Mouse (Mus musculus): Measurements from ENCODE around the gene Haao. TPM values are rescaled to one million over a fixed set of nuclear protein-coding genes. Genes with fewer than 3 reads are reported as not detected.

Haao gene
- 30.9 and 33.2 TPM in 2 replicates for total RNA-seq (2017)

DNA sequence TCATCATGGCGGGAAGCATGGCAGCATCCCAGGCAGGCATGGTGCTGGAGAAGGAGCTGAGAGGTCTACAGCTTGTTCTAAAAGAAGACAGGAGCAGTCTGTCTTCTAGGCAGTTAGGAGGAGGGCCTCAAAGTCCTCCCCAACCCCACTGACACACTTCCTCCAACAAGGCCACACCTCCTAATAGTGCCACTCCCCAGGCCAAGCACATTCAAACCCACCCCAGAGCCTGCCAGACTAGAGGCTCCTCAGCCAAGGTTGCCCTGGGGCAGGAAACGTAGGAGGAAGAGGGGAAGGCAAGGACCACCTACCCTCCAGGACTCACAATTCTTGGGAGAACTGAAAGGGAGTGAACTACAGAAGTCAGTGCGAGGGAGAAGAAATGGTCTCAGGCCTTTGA is at the start of gene Haao:
TSS of gene Haao (minus strand) at position 149 of the 400 bp plus-strand sequence.
- peak; percentile 33 for ATAC-seq (replicated peaks in 1 of 2; ENCODE audit: insufficient read depth in 1 of 2, low FRiP score in 2 of 2, low TSS enrichment in 1 of 2, low read depth in 1 of 2, poor library complexity in 2 of 2, severe bottlenecking in 2 of 2)

DNA sequence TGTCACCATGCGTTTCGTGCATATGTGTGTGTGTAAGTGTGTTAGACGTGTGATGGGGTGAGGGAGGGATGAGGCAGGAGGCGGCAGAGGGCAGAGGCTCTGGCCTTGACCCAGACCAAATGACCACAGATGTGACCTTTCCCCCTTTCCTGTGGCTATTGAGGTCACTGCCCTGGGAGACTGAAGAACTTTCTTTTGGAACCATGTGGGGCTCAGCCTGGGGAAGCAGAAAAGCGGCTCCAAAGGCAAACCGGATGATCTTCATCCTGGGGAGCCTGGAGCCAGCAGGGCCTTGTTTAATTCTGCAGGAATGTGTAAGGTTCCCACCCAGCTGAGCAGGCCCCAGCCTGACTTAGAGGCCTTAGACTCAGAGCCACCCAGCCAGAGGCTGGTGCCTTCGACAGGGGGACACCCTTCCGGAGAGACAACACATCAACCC is 49.6 kb upstream of the Haao start:
- ATAC-seq (replicated peaks in 1 of 2; ENCODE audit: insufficient read depth in 1 of 2, low FRiP score in 2 of 2, low TSS enrichment in 1 of 2, low read depth in 1 of 2, poor library complexity in 2 of 2, severe bottlenecking in 2 of 2) = no peak

DNA sequence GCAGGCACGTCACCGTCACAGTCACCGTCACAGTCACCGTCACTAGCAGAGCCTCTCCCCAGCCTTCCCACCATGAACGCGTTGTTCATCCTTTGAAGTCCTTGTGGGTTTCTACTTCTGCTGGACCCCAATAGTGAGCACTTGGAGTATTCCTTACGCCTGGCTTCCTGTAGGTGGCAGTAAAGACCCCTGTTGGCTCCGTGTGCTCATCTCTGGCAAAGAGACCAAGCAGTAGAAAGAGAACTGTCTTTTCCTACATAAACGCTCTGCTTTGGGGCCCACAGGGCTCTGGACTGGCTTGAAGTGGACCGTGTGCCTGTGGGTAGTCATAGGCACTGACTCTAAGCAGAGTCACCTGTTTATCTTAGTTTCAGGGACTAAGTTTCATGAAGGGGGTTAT is 49.0 kb upstream of the Haao start:
- ATAC-seq (replicated peaks in 1 of 2; ENCODE audit: insufficient read depth in 1 of 2, low FRiP score in 2 of 2, low TSS enrichment in 1 of 2, low read depth in 1 of 2, poor library complexity in 2 of 2, severe bottlenecking in 2 of 2) = peak; percentile 61 to 68

DNA sequence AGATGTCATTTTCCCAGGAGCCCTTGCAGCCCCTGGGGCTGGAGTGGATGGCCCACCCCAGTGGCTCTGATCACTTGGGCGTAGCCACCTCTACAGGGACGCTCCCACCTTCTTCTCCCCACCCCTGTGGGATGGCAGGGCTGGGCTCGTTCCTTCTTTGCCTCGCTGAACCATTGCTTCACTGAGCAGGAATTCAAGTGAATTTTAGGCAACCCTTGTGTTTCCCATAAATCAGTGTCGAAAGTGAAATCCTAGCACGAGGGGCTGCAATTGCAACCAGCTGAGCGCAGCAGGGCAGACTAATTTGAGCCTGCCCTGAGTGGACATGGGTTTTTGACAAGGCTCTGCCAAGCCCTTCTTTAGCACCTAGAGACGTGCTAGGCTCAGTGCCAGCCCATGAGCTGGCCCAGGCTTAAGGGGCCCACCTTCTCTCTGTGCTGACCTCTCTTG is 47.6 kb upstream of the Haao start:
- no peak for ATAC-seq (replicated peaks in 1 of 2; ENCODE audit: insufficient read depth in 1 of 2, low FRiP score in 2 of 2, low TSS enrichment in 1 of 2, low read depth in 1 of 2, poor library complexity in 2 of 2, severe bottlenecking in 2 of 2)

DNA sequence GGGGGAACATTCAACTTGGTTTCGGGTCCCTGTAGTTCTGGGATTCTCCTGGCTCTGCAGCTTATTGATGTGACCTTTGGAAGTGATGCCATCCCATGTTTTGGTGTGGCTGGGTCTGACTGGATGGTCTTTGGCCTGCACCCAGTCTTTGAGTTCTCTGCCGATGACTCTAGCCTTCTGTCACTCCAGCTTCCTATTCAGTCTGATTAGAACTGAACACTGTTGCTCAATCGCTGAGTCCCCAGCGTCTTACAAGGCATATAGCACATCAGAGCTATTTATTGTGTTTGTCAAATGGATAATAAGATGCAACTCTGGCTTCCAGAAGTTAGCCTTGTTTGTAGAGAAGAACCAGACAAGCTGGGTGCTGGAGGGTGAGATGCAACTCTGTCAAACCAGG is 45.4 kb upstream of the Haao start:
- no peak for ATAC-seq (replicated peaks in 1 of 2; ENCODE audit: insufficient read depth in 1 of 2, low FRiP score in 2 of 2, low TSS enrichment in 1 of 2, low read depth in 1 of 2, poor library complexity in 2 of 2, severe bottlenecking in 2 of 2)

DNA sequence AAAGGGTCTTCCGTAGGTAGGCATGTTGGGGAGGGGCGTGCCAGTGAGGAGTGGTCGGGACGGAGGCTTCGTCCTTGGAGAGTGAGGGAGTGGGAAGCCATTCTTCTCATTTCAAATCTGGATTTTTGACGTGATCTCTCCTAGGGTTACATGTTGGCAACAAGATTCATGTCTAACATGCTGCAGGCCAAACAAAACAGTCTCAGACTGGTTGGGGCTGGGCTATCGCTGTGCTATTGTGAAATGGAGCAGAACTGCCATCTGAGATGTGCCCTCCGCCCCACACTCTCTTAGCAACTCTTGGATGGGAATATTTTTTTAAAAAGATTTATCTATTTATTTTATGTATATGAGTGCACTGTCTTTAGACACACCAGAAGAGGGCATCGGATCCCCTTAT is 44.1 kb upstream of the Haao start:
- ATAC-seq (replicated peaks in 1 of 2; ENCODE audit: insufficient read depth in 1 of 2, low FRiP score in 2 of 2, low TSS enrichment in 1 of 2, low read depth in 1 of 2, poor library complexity in 2 of 2, severe bottlenecking in 2 of 2) = no peak

DNA sequence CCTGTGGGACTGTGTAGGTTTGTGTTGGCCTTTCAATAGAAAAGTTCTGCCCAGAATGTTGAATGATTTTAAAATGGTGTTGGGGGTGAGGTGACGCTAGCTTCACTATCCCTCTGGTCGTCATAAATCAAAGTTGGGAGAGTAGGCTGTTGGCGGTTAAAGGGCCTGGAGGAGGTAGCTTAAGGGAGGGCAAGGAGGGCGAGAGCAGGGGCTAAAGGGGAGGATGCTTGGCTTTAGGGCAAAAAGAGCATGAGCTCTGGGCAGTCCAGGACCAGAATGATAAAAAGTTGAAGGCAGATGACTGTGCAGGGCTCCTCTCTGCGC is 42.6 kb upstream of the Haao start:
- no peak for ATAC-seq (replicated peaks in 1 of 2; ENCODE audit: insufficient read depth in 1 of 2, low FRiP score in 2 of 2, low TSS enrichment in 1 of 2, low read depth in 1 of 2, poor library complexity in 2 of 2, severe bottlenecking in 2 of 2)

DNA sequence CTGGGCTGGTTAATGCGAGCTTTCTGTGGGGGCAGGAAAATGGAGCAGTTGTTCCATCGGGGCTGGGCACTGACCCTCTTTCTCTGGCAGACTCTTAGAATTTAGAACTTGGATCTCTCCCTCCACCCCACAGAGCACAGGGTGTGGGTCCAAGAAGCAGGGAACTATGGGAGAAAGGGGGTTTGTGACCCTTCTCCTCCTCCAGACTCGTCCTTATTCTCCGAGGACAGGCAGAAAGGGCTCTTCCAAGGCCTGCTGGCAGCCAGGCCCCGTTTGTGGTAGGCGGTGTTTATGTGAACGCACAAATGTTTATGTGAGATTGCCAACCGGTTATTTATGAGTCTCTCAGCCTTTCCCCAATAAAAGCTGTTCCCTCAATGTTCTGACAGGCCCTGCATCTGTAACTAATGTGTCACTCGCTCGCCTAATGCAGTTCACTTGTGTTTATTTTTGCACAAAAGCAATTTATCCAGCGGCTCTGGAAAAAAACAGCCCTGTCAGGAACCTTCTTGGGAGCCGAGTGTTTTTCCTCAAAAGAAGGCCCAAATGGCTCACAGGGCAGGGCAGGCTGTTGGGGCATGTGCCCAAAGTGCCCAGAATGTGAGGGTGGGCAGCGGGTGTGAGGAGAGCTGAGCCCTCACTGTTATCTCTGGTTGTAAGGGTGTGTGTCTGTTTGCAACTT is 42.1 kb upstream of the Haao start:
- ATAC-seq (replicated peaks in 1 of 2; ENCODE audit: insufficient read depth in 1 of 2, low FRiP score in 2 of 2, low TSS enrichment in 1 of 2, low read depth in 1 of 2, poor library complexity in 2 of 2, severe bottlenecking in 2 of 2) = no peak

DNA sequence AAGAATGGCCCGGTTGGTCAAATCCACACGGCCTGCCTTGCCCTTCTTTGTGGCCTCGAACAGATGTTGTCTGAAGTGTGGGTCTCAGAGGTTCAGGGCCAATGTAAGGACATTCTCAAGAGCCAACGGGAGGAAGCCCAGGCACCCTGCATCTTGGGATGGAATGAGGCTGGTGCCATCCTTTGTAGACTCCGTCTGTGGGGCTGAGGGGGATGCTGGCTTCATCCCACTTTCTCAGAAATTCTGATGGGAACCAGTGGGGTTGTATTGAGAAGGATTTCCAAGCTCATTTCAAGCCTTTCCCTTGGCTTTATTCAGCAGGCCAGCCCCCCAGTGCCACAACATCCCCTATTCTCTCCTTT is 41.5 kb upstream of the Haao start:
- ATAC-seq (replicated peaks in 1 of 2; ENCODE audit: insufficient read depth in 1 of 2, low FRiP score in 2 of 2, low TSS enrichment in 1 of 2, low read depth in 1 of 2, poor library complexity in 2 of 2, severe bottlenecking in 2 of 2) = no peak

DNA sequence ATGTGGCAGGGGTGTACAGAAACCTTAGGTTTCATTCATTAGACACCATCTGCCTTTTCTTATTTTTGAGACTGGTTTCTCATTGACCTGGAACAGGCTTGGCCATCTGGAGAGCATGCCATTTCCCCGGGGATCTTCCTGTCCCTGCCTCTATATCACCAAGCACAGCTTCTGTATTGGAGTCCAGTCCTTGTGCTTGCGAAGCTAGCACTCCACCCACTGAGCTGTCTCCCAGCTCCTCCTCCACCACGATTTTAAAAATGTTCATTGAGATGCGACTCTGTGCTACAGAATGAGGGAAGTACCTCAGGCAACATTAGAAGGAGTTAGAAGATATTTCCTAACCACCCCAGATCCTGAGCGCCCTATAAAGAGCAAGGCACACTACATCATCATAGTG is 39.5 kb upstream of the Haao start:
- no peak for ATAC-seq (replicated peaks in 1 of 2; ENCODE audit: insufficient read depth in 1 of 2, low FRiP score in 2 of 2, low TSS enrichment in 1 of 2, low read depth in 1 of 2, poor library complexity in 2 of 2, severe bottlenecking in 2 of 2)

DNA sequence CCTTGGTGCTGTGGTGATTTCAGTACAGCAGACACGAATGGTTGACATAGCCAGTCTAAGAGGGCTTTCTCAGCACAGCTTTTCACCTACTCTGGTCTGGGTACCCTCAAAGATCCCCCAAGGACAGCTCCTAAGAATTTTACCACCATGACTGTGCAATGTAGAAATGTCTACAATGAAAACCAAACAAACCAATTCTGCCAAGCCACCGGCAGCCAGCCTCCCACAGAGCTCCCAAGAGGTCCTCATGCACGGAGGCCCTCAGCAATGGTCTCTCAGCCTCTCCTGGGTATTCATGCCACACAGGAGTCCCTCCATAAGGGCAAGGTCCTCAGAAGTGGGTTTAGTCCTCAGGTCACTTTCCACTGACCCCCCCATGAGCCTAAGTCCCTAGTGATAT is 38.6 kb upstream of the Haao start:
- ATAC-seq (replicated peaks in 1 of 2; ENCODE audit: insufficient read depth in 1 of 2, low FRiP score in 2 of 2, low TSS enrichment in 1 of 2, low read depth in 1 of 2, poor library complexity in 2 of 2, severe bottlenecking in 2 of 2) = no peak

DNA sequence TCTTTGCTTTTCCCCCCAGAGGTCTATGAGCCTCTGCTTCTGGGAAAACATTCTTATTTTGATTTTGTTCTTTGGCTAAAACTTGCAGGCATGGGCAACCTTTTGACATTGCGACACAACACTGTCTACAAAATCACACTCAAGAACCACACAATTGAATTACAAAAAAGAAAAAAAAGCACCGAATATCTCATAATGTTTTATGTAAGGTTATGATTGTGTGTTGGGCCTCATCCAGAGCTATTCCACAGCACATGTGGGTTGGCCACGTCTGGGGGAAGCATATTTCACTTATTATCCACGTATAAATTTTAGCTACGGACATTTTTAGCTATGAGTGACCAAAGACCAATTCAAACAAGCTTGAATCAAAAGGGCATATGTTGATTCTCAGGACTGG is 38.0 kb upstream of the Haao start:
- ATAC-seq (replicated peaks in 1 of 2; ENCODE audit: insufficient read depth in 1 of 2, low FRiP score in 2 of 2, low TSS enrichment in 1 of 2, low read depth in 1 of 2, poor library complexity in 2 of 2, severe bottlenecking in 2 of 2) = no peak

DNA sequence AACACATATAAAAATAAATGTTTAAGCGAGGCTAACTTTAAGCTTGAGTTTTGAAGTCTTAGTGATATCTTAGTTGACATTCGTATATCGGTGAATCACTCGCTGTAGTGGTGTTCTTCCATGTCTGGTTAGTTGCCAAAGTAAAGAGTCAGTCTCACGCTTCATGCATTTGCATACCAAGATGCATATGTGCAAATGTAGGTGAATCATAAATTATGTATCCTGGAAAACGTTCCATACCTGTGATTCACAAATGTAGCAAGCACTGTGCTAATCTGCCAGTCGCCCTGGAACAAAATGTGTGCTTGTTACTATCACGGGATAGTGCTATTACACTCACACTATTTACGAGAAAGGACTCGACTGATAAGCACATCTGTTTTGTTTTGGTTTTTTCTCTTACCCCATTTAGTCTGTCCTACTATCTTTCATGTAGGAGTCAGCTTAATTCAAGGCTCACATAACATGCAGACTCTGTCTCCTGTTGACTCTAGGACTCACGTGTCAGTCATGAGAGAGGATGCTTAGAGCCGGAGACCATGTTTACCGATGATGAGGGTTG is 37.3 kb upstream of the Haao start:
- no peak for ATAC-seq (replicated peaks in 1 of 2; ENCODE audit: insufficient read depth in 1 of 2, low FRiP score in 2 of 2, low TSS enrichment in 1 of 2, low read depth in 1 of 2, poor library complexity in 2 of 2, severe bottlenecking in 2 of 2)

DNA sequence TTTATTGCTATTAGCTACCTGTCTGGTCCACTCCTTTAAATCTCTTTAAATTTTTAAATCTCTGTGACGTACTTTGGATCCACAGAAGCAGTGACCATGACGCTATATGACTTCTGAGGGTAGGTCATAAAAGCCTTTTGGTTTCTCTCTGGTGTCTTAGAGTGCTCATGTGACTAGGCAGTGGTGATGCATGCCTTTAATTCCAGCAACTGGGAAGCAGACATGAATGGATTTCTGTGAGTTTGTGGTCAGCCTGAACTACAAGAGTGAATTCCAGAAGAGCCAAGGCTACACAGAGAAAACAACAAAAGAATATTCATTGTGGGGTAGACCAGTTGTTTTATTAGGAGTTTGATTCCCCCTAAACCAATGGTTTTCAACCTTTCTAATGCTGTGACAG is 35.0 kb upstream of the Haao start:
- ATAC-seq (replicated peaks in 1 of 2; ENCODE audit: insufficient read depth in 1 of 2, low FRiP score in 2 of 2, low TSS enrichment in 1 of 2, low read depth in 1 of 2, poor library complexity in 2 of 2, severe bottlenecking in 2 of 2) = no peak

DNA sequence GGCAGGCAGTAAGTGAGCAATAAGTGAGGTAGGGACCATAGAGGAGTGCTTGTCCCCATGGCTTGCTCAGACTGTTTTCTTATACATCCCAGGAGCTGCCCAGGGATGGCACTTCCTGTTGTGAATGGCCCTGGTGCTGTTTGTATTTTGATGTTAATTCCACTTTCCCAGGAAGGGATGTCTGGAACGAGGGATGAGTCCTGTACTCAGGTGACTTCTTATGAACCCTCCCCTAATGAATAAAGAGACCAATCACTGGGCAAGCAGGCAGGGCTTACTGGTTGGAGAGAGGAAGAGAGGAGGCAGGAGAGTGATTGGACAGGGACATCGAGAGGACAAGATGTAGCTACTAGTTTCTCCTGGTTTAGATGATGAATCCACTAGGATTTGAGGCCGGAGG is 33.3 kb upstream of the Haao start:
- ATAC-seq (replicated peaks in 1 of 2; ENCODE audit: insufficient read depth in 1 of 2, low FRiP score in 2 of 2, low TSS enrichment in 1 of 2, low read depth in 1 of 2, poor library complexity in 2 of 2, severe bottlenecking in 2 of 2) = no peak

DNA sequence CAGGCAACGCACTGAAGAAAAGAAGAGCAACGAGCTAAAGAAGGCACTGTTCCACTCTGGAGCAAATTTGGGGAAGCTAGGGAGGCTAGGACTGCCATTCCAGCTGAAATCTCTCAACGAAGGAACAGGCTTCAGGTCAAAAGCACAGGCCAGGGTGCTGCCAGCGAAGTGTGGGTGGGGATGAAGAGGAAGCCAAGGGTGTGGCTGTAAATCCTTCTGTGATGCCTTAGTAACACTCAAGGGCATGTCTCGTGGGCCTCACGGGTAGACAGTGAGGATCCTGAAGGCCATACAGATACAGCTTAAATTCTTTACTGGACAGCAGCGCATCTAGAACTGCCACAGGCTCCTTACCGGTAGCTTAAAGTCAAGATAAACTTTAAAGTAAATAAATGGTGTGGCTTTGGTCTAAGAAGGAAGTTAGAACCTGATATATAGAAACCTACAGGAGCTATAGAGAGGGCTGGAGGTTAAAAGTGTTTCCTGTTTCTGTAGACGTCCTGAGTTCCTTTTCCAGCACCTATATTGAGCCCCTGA is 32.5 kb upstream of the Haao start:
- no peak for ATAC-seq (replicated peaks in 1 of 2; ENCODE audit: insufficient read depth in 1 of 2, low FRiP score in 2 of 2, low TSS enrichment in 1 of 2, low read depth in 1 of 2, poor library complexity in 2 of 2, severe bottlenecking in 2 of 2)

DNA sequence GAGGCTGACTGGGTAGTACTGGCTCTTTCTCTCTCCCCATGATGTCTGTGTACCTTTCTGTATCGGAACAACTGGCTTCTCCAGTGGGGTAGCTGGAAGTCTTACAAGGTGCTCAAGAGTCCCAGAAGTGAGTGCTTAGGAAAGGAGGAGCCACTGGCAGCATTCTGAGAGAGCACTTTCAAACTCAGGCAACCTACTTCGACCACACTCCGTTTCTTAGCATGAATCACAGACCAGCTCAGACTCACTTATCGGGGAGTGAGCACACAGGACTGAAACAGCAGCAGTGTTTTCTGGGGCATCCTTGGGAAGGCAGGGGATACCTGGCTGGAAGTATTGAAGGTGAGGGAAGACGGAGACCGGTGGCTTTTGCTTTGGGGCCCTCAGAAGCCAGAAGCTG is 31.9 kb upstream of the Haao start:
- ATAC-seq (replicated peaks in 1 of 2; ENCODE audit: insufficient read depth in 1 of 2, low FRiP score in 2 of 2, low TSS enrichment in 1 of 2, low read depth in 1 of 2, poor library complexity in 2 of 2, severe bottlenecking in 2 of 2) = no peak

DNA sequence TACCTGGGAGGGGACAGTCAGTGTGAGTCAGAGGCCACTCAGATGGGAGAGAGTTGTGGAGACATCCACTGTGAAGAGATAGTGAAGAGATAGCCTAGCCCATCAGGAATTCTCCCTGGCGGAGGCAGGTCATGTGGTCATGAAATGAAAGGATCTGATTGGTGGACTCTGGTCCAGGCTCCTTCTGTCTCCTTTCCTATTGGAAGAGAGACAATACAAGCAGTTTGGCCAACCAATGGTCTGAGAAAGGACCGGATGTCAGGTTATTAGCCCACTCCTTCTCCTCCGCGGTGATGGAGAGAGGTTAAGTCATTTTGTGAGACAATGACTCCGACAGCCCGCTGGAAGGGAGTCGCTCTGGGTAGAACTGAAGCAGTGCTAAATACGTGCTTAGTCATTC is 26.8 kb upstream of the Haao start:
- ATAC-seq (replicated peaks in 1 of 2; ENCODE audit: insufficient read depth in 1 of 2, low FRiP score in 2 of 2, low TSS enrichment in 1 of 2, low read depth in 1 of 2, poor library complexity in 2 of 2, severe bottlenecking in 2 of 2) = no peak
